Mouse (Mus musculus): ENCODE data around the gene Tapbp. TPM values are rescaled to one million over a fixed set of nuclear protein-coding genes. Genes with fewer than 3 reads are reported as not detected.

Tapbp gene
- polyA plus RNA-seq, 1 experiment from 2014 or later, result 29.2 TPM

DNA sequence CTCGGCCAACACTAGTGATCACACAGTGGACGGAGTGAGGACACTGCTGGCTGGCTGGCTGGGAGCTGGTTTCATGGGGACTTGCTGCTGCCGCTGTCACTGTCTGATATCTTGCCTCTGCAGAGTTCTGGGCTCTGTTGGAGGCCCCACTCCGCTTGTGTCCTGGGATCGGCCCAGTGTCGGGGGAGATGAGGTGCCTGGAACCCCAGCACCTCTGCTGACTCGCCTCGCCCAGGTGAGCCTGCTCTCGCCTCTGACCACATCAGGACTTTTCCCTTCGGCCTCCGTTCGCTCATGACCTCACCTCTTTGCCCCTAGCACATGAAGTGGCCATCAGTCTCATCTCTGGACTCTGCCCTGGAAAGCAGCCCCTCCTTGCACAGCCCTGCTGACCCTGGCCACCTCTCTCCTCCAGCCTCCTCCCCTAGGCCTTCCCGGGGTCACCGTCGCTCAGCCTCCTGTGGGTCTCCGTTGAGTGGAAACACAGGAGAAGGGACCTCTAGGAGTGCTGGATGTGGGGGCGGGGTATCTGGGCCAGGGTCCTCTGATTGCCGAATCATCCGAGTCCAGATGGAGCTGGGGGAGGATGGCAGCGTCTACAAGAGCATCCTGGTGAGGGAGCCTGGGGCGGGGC lies 19.8 kb downstream of the Tapbp start:
- H3K4me1 ChIP-seq (ENCODE audit: control insufficient read depth, insufficient read depth, low read depth, low read length), result peaks cover 17% of the 10 kb centered on the region
- H3K4me3 ChIP-seq (ENCODE audit: low read length), result no peak overlapping the region
- H3K36me3 ChIP-seq (ENCODE audit: control insufficient read depth, insufficient read depth, low read length), result peaks cover 22% of the 10 kb centered on the region
- H3K9ac ChIP-seq (ENCODE audit: low read depth, low read length), result no peak overlapping the region
- no peak overlapping the region for H3K4me2 ChIP-seq (ENCODE audit: low read length)
- H3K9me3 ChIP-seq (ENCODE audit: control insufficient read depth, low read length), result no peaks in the 10 kb centered on the region
- WGBS, result 89% methylated on average over 21 of the region's 21 CpGs
- no peak for ATAC-seq
- no peak overlapping the region for H3K27ac ChIP-seq (ENCODE audit: low read depth, low read length)
- no peaks in the 10 kb centered on the region for H3K27me3 ChIP-seq (replicated peaks; ENCODE audit: control insufficient read depth, insufficient read depth, low read length)

DNA sequence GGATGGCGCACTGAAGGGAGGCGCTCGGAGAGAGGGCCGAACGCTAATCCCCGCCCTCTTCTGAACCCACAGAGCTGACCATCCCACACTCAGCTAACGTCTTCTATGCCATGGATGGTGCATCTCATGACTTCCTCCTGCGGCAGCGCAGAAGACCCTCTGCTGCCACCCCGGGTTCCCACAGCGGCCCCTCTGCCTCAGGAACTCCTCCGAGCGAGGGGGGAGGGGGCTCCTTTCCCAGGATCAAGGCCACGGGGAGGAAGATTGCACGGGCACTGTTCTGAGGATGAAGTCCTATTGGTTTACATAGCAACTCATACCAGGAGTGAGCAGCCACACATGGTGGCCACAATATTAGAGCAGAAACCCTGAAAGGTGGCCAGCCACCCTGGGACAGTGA lies 21.3 kb downstream of the Tapbp start:
- no peak overlapping the region for H3K9ac ChIP-seq (ENCODE audit: low read depth, low read length)
- peaks cover 22% of the 10 kb centered on the region for H3K36me3 ChIP-seq (ENCODE audit: control insufficient read depth, insufficient read depth, low read length)
- H3K27me3 ChIP-seq (replicated peaks; ENCODE audit: control insufficient read depth, insufficient read depth, low read length), result no peaks in the 10 kb centered on the region
- H3K4me2 ChIP-seq (ENCODE audit: low read length), result no peak overlapping the region
- WGBS, result 84% methylated on average over 15 of the region's 15 CpGs
- peaks cover 22% of the 10 kb centered on the region for H3K4me1 ChIP-seq (ENCODE audit: control insufficient read depth, insufficient read depth, low read depth, low read length)
- no peak for ATAC-seq
- no peak overlapping the region for H3K4me3 ChIP-seq (ENCODE audit: low read length)
- no peak overlapping the region for H3K27ac ChIP-seq (ENCODE audit: low read depth, low read length)
- H3K9me3 ChIP-seq (ENCODE audit: control insufficient read depth, low read length), result no peaks in the 10 kb centered on the region

DNA sequence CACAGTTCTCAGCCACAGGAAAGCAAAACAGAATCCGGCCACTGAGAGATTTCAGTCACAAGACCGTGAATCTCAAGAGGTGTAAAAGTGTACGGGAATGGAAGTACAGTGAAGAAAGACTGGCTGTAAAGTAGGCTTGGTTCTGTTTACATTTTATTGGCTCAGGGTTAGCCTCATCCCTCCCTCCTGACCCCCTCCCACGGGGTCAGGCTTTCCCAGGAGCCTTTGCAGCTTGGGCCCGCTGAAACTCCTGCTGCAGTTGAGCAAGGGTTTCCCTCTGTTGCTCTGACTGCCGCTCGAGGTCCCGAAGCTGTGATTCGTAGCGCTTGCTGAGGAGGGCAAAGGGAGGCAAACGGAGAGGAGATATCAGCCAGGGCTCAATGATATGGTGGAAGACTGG lies 23.1 kb downstream of the Tapbp start:
- Histone ChIP-seq H3K4me1 (ENCODE audit: control insufficient read depth, insufficient read depth, low read depth, low read length) (peaks cover 22% of the 10 kb centered on the region), H3K36me3 (ENCODE audit: control insufficient read depth, insufficient read depth, low read length) (peaks cover 19% of the 10 kb centered on the region), H3K9ac (ENCODE audit: low read depth, low read length) (no peak overlapping the region), H3K4me3 (ENCODE audit: low read length) (no peak overlapping the region), H3K27me3 (replicated peaks; ENCODE audit: control insufficient read depth, insufficient read depth, low read length) (no peaks in the 10 kb centered on the region), H3K9me3 (ENCODE audit: control insufficient read depth, low read length) (no peaks in the 10 kb centered on the region), H3K27ac (ENCODE audit: low read depth, low read length) (no peak overlapping the region), H3K4me2 (ENCODE audit: low read length) (no peak overlapping the region)
- no peak for ATAC-seq
- 80% methylated on average over 11 of the region's 11 CpGs for WGBS

DNA sequence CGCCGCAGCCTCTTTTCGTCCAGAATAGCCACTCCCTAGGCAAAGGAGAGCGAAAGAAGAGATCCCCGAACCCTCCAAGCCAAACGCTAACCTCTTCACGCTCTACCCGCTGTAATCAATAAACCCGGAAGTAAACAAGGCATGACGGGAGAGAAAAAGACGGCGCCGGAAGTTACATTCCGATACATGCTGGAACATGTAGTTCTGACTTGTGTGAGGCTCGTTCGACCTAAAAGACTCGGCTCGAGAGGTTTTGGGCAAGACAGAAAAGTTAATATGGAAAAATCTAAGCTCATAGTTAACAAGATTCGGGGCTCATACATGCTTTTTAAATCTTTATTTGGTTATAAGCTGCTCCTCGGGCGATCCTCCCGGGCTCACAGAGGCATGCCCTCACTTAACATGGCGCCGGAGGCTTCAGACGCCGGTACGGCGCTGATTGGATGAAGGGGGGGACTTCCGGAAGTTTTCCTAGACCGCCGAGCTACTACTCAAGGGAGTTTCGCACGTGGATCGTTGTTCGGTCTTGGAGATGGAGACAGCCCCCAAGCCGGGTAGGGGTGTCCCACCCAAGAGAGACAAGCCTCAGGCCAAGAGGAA lies 24.6 kb downstream of the Tapbp start, which contains the start of the genes Pfdn6 and Wdr46:
Gene Pfdn6, minus strand, starts transcription at position 138 of the 600 bp plus-strand sequence.
Gene Wdr46, plus strand, starts transcription at position 455 of the 600 bp plus-strand sequence.
- under 1% methylated on average over 36 of the region's 36 CpGs for WGBS
- no peaks in the 10 kb centered on the region for H3K27me3 ChIP-seq (replicated peaks; ENCODE audit: control insufficient read depth, insufficient read depth, low read length)
- H3K4me2 ChIP-seq (ENCODE audit: low read length), result peak within 1 kb of the TSS; percentile 97
- H3K9me3 ChIP-seq (ENCODE audit: control insufficient read depth, low read length), result no peaks in the 10 kb centered on the region
- ATAC-seq, result peak; percentile 92
- H3K36me3 ChIP-seq (ENCODE audit: control insufficient read depth, insufficient read depth, low read length), result peaks cover 15% of the 10 kb centered on the region
- H3K9ac ChIP-seq (ENCODE audit: low read depth, low read length), result peak within 1 kb of the TSS; percentile 85
- peaks cover 22% of the 10 kb centered on the region for H3K4me1 ChIP-seq (ENCODE audit: control insufficient read depth, insufficient read depth, low read depth, low read length)
- H3K4me3 ChIP-seq (ENCODE audit: low read length), result peak within 1 kb of the TSS; percentile 86
- peak within 1 kb of the TSS; percentile 66; the same call in 1 of the 2 replicates for H3K27ac ChIP-seq (ENCODE audit: low read depth, low read length)

DNA sequence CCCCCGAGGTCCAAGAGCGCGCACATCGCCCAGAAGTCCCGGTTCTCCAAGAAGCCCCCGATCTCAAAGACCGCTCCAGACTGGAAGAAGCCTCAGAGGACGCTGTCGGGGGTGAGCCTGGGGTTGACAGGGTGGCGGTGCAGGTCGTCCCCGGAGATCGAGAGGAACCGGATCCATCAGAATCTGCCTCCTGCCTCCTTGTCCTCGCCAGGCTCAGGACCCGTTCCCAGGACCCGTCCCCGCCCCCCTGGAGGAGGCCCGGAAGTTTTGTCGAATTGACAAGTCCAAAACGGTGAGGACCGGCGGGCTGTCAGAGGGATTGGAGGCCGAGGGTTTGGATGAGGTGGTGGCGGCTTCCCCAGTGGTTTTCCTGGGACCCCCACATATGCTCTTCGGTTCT lies 25.3 kb downstream of the Tapbp start:
- Histone ChIP-seq H3K27me3 (replicated peaks; ENCODE audit: control insufficient read depth, insufficient read depth, low read length) (no peaks in the 10 kb centered on the region), H3K4me3 (ENCODE audit: low read length) (peak overlapping the region; percentile 86), H3K9ac (ENCODE audit: low read depth, low read length) (peak overlapping the region; percentile 85), H3K27ac (ENCODE audit: low read depth, low read length) (no peak overlapping the region), H3K36me3 (ENCODE audit: control insufficient read depth, insufficient read depth, low read length) (peaks cover 13% of the 10 kb centered on the region), H3K4me2 (ENCODE audit: low read length) (peak overlapping the region; percentile 97), H3K9me3 (ENCODE audit: control insufficient read depth, low read length) (no peaks in the 10 kb centered on the region), H3K4me1 (ENCODE audit: control insufficient read depth, insufficient read depth, low read depth, low read length) (peaks cover 22% of the 10 kb centered on the region)
- ATAC-seq, result no peak; the same call in 1 of the 2 replicates
- WGBS, result 3% methylated on average over 25 of the region's 26 CpGs

DNA sequence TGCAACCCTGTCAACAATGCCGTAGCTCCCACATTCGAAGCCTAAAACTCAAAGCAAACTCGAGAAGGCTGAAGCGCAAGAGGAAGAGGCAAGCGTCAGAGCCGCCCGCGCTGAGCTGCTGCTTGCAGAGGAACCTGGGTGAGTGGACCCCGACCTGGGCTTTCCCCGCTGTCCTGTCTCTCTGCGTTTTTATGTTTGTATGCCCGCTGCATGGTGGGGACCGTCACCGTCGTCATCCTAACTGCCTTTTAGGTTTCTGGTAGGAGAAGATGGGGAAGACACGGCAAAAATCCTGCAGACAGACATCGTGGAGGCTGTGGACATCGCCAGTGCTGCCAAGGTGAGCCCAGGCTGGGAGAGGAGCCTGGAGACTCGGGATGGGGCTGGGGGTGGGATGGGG lies 25.7 kb downstream of the Tapbp start:
- Histone ChIP-seq H3K4me2 (ENCODE audit: low read length) (peak overlapping the region; percentile 97), H3K4me1 (ENCODE audit: control insufficient read depth, insufficient read depth, low read depth, low read length) (peaks cover 22% of the 10 kb centered on the region), H3K4me3 (ENCODE audit: low read length) (peak overlapping the region; percentile 86), H3K27me3 (replicated peaks; ENCODE audit: control insufficient read depth, insufficient read depth, low read length) (no peaks in the 10 kb centered on the region), H3K9me3 (ENCODE audit: control insufficient read depth, low read length) (no peaks in the 10 kb centered on the region), H3K9ac (ENCODE audit: low read depth, low read length) (peak overlapping the region; percentile 85), H3K27ac (ENCODE audit: low read depth, low read length) (no peak overlapping the region), H3K36me3 (ENCODE audit: control insufficient read depth, insufficient read depth, low read length) (peaks cover 14% of the 10 kb centered on the region)
- no peak for ATAC-seq
- 61% methylated on average over 19 of the region's 19 CpGs for WGBS

DNA sequence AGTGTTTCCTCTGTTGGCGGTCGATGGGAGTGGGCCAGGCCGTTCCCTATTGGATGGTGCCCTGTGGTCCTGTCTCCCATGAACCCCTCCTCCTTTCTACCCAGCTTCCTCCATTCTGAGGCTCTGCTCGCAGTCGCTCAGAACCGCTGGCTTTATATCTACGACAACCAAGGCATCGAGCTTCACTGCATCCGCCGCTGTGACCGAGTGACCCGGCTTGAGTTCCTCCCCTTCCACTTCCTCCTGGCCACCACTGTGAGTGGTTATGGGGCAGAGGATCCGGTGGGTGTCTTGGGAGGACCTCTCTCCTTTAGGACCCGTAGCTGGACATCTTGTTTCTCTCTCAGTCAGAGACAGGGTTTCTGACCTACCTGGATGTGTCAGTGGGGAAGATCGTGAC lies 27.8 kb downstream of the Tapbp start:
- Histone ChIP-seq H3K27ac (ENCODE audit: low read depth, low read length) (no peak overlapping the region), H3K4me3 (ENCODE audit: low read length) (no peak overlapping the region), H3K4me1 (ENCODE audit: control insufficient read depth, insufficient read depth, low read depth, low read length) (peaks cover 22% of the 10 kb centered on the region), H3K36me3 (ENCODE audit: control insufficient read depth, insufficient read depth, low read length) (peaks cover 15% of the 10 kb centered on the region), H3K4me2 (ENCODE audit: low read length) (no peak overlapping the region), H3K27me3 (replicated peaks; ENCODE audit: control insufficient read depth, insufficient read depth, low read length) (no peaks in the 10 kb centered on the region), H3K9me3 (ENCODE audit: control insufficient read depth, low read length) (no peaks in the 10 kb centered on the region), H3K9ac (ENCODE audit: low read depth, low read length) (no peak overlapping the region)
- no peak for ATAC-seq
- 90% methylated on average over 15 of the region's 15 CpGs for WGBS

DNA sequence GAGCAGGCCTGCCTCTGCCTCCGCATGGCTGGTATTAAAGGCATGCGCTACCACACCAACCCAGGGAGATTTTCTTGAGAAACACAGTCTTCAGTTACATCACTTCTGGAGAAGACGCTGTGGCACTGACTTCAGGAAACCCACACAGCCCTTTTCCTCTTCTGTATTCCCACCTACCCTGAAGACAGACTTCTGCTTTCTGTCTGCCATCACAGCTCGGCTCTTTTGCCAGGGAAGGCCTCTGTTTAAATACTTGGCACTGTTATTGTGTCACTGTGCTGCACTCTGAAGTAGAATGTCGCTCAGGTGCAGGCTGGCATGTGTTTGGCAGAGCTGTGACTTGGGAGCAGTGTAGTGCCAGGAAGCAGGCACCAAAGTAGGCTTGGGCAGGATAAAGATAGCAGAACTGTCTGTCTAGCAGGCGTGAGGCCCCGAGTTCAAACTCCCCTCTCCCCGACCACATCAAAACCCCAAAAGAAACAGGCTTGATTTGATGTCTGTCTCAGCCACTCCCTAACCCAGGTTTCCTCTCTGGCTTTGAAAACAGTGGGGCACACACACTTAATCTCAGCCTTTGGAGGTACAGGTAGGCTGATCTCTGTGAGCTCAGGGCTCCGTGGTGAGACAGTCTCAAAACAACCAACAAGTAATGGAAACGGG lies 31.9 kb downstream of the Tapbp start:
- H3K4me1 ChIP-seq (ENCODE audit: control insufficient read depth, insufficient read depth, low read depth, low read length), result peaks cover 29% of the 10 kb centered on the region
- 93% methylated on average over 10 of the region's 10 CpGs for WGBS

More for the DNA sequence above, 31.9 kb downstream of the Tapbp start:
- Histone ChIP-seq H3K9me3 (ENCODE audit: control insufficient read depth, low read length) (no peaks in the 10 kb centered on the region), H3K27me3 (replicated peaks; ENCODE audit: control insufficient read depth, insufficient read depth, low read length) (no peaks in the 10 kb centered on the region), H3K36me3 (ENCODE audit: control insufficient read depth, insufficient read depth, low read length) (peaks cover 15% of the 10 kb centered on the region), H3K4me3 (ENCODE audit: low read length) (no peak overlapping the region), H3K4me2 (ENCODE audit: low read length) (no peak overlapping the region), H3K9ac (ENCODE audit: low read depth, low read length) (no peak overlapping the region), H3K27ac (ENCODE audit: low read depth, low read length) (no peak overlapping the region)
- no peak for ATAC-seq
